Mouse (Mus musculus): ENCODE results near the gene Ephb1. TPM values are rescaled to one million over a fixed set of nuclear protein-coding genes. Genes with fewer than 3 reads are reported as not detected.

The Ephb1 gene
- polyA plus RNA-seq, 1 experiment from 2014 or later = 12.8 TPM

DNA sequence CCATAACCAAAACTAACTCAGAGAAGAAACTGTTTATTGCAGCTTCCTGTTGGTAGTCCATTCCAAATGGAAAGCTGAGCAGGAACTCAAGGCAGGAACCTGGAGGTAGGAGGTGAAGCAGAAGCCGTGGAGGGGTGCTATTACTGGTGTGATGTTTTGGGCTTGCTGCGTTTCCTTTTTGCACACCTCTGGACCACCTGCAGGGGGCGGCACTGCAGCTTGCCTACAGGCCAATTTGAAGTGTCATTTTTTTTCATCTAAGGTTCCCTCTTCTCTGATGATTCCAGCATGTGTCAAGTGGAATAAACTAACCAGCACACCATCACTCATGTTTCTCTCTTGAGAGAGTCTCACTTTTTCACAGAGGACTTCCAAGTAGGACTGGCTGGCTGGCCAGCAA lies 235.1 kb downstream of the Ephb1 start:
- Histone ChIP-seq H3K4me1 (replicated peaks; ENCODE audit: control insufficient read depth, insufficient read depth, low read length) (0 out of 2 replicates have a peak, but pooled peaks cover 2% of the 10 kb centered on the region), H3K36me3 (ENCODE audit: control insufficient read depth, insufficient read depth, low read length) (no peaks in the 10 kb centered on the region), H3K27me3 (replicated peaks; ENCODE audit: control insufficient read depth, insufficient read depth, low read length) (no peaks in the 10 kb centered on the region), H3K9me3 (ENCODE audit: control insufficient read depth, low read length) (no peaks in the 10 kb centered on the region), H3K4me2 (ENCODE audit: low read length) (no peak overlapping the region), H3K9ac (ENCODE audit: low read length) (no peak overlapping the region), H3K4me3 (ENCODE audit: low read depth, low read length) (no peak overlapping the region), H3K27ac (ENCODE audit: low read depth) (no peak overlapping the region)
- ATAC-seq (replicated peaks; ENCODE audit: low FRiP score, low TSS enrichment, low read depth) = no peak
- 89% methylated on average over 3 of the region's 3 CpGs for WGBS
- no peak for DNase-seq (ENCODE audit: low spot score)

DNA sequence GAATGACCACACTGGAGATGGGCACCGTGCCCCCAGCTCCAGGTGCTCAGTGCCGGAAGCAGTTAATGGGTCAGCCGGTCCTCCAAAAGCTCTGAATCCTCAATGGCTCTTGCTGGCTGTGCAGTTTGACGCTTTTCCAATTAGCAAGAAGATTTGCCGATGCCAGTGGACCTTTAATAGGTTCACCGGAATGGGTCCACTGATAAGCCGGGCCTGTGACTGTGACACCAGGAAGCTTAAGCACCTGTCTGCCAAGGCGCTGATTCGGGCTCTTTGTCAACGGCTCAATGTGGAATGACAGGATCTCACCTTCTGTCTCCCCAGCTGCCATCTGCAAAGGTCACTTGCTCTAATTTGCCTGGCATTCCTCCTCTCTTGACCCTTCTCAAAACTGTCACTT lies 239.2 kb downstream of the Ephb1 start:
- Histone ChIP-seq H3K4me3 (ENCODE audit: low read depth, low read length) (no peak overlapping the region), H3K4me2 (ENCODE audit: low read length) (no peak overlapping the region), H3K36me3 (ENCODE audit: control insufficient read depth, insufficient read depth, low read length) (no peaks in the 10 kb centered on the region), H3K9me3 (ENCODE audit: control insufficient read depth, low read length) (no peaks in the 10 kb centered on the region), H3K4me1 (replicated peaks; ENCODE audit: control insufficient read depth, insufficient read depth, low read length) (no peaks in the 10 kb centered on the region), H3K27me3 (replicated peaks; ENCODE audit: control insufficient read depth, insufficient read depth, low read length) (no peaks in the 10 kb centered on the region), H3K27ac (ENCODE audit: low read depth) (no peak overlapping the region), H3K9ac (ENCODE audit: low read length) (no peak overlapping the region)
- WGBS = 91% methylated on average over 10 of the region's 10 CpGs
- ATAC-seq (replicated peaks; ENCODE audit: low FRiP score, low TSS enrichment, low read depth) = no peak
- DNase-seq (ENCODE audit: low spot score) = no peak

DNA sequence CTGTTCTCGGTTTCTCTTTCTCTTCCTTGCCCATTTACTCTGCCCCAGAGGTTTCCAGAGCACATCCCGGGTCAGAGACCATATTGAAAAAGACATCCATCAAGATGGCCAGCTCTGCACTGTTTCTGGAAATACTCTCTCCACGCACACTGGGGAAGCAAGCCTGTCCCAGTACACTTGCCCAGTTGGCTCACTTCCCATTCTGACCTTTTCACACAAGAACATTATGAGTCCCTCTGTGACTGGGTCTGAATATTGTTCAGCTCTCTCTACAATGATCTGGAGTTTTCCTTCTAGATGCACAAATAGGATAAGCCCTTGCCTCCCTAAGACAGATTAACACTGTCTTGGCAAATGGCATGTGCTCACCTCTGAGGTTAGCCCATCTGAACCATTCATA lies 243.0 kb downstream of the Ephb1 start:
- ATAC-seq (replicated peaks; ENCODE audit: low FRiP score, low TSS enrichment, low read depth) (no peak), DNase-seq (ENCODE audit: low spot score) (no peak)
- Histone ChIP-seq H3K4me1 (replicated peaks; ENCODE audit: control insufficient read depth, insufficient read depth, low read length) (no peaks in the 10 kb centered on the region), H3K9me3 (ENCODE audit: control insufficient read depth, low read length) (no peaks in the 10 kb centered on the region), H3K9ac (ENCODE audit: low read length) (no peak overlapping the region), H3K4me2 (ENCODE audit: low read length) (no peak overlapping the region), H3K27me3 (replicated peaks; ENCODE audit: control insufficient read depth, insufficient read depth, low read length) (no peaks in the 10 kb centered on the region), H3K4me3 (ENCODE audit: low read depth, low read length) (no peak overlapping the region), H3K36me3 (ENCODE audit: control insufficient read depth, insufficient read depth, low read length) (no peaks in the 10 kb centered on the region), H3K27ac (ENCODE audit: low read depth) (no peak overlapping the region)
- WGBS = 46% methylated on average over 3 of the region's 3 CpGs

DNA sequence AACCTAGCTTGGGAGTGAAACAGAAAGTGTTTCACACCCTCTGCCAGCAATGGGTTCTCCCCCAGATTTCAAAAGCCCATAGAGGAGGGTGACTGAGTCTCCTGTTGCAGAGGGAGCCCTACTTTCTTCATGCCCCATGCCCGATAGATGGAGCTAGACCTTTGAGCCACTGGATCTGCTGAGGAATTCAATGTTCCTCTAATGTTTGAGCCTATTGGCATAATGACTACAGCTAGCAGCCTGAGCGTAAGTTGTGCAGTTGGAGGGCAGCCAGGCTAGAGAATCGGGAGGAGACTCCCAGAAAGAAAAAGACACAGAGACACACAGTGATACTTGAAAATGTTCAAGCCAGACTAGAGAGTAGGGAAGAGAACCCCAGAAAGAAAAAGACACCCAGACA lies 246.5 kb downstream of the Ephb1 start:
- no peak overlapping the region for H3K9ac ChIP-seq (ENCODE audit: low read length)
- no peak for DNase-seq (ENCODE audit: low spot score)
- WGBS = 65% methylated on average over 3 of the region's 3 CpGs
- H3K4me2 ChIP-seq (ENCODE audit: low read length) = no peak overlapping the region
- no peaks in the 10 kb centered on the region for H3K9me3 ChIP-seq (ENCODE audit: control insufficient read depth, low read length)
- H3K4me3 ChIP-seq (ENCODE audit: low read depth, low read length) = no peak overlapping the region
- no peak for ATAC-seq (replicated peaks; ENCODE audit: low FRiP score, low TSS enrichment, low read depth)
- no peaks in the 10 kb centered on the region for H3K4me1 ChIP-seq (replicated peaks; ENCODE audit: control insufficient read depth, insufficient read depth, low read length)
- no peaks in the 10 kb centered on the region for H3K36me3 ChIP-seq (ENCODE audit: control insufficient read depth, insufficient read depth, low read length)
- H3K27me3 ChIP-seq (replicated peaks; ENCODE audit: control insufficient read depth, insufficient read depth, low read length) = no peaks in the 10 kb centered on the region
- H3K27ac ChIP-seq (ENCODE audit: low read depth) = no peak overlapping the region

DNA sequence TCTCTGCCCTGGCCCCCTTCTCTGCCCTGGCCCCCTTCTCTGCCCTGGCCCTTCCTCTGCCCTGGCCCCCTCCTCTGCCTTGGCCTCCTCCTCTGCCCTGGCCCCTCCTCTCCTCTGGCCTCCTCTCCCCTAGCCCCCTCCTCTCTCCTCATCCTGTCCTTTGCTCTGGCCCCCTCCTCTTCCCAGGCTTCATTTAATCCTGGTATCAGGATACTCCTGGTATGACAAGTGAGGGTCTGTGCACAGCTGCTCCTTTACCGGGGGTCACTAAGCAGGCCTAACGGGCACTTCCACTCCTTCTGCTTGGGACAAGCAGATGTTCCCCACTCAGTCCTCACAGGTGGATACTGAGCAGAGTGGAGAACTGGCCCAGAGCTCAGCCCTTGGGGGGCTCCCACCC lies 247.3 kb downstream of the Ephb1 start:
- H3K4me3 ChIP-seq (ENCODE audit: low read depth, low read length) = no peak overlapping the region
- ATAC-seq (replicated peaks; ENCODE audit: low FRiP score, low TSS enrichment, low read depth) (no peak), DNase-seq (ENCODE audit: low spot score) (no peak)
- no peaks in the 10 kb centered on the region for H3K27me3 ChIP-seq (replicated peaks; ENCODE audit: control insufficient read depth, insufficient read depth, low read length)
- WGBS = 61% methylated on average over 2 of the region's 2 CpGs
- no peak overlapping the region for H3K27ac ChIP-seq (ENCODE audit: low read depth)
- H3K4me2 ChIP-seq (ENCODE audit: low read length) = no peak overlapping the region
- no peaks in the 10 kb centered on the region for H3K9me3 ChIP-seq (ENCODE audit: control insufficient read depth, low read length)
- no peaks in the 10 kb centered on the region for H3K4me1 ChIP-seq (replicated peaks; ENCODE audit: control insufficient read depth, insufficient read depth, low read length)
- no peaks in the 10 kb centered on the region for H3K36me3 ChIP-seq (ENCODE audit: control insufficient read depth, insufficient read depth, low read length)
- no peak overlapping the region for H3K9ac ChIP-seq (ENCODE audit: low read length)

DNA sequence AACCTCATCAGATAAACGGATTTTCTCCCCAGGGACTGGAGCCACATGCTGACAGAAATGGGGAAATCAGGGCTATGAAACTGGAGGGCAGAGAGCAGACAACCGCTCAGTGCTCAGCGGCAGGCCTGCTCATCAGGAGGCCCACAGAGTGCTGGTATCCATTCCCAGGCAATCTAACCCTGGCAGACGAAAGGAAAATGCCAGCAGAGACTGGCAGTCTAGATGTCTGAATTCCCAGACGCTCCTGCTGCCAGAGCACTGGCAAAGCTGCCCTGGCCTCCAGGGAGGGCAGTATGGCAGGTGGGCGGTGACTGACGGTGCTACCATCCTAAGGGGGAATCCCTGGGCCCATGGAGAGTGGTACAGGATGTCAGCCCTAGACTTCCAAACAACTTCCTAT lies 257.7 kb downstream of the Ephb1 start:
- ATAC-seq (replicated peaks; ENCODE audit: low FRiP score, low TSS enrichment, low read depth) = no peak
- Histone ChIP-seq H3K4me3 (ENCODE audit: low read depth, low read length) (no peak overlapping the region), H3K4me2 (ENCODE audit: low read length) (no peak overlapping the region), H3K27me3 (replicated peaks; ENCODE audit: control insufficient read depth, insufficient read depth, low read length) (no peaks in the 10 kb centered on the region), H3K27ac (ENCODE audit: low read depth) (no peak overlapping the region), H3K36me3 (ENCODE audit: control insufficient read depth, insufficient read depth, low read length) (no peaks in the 10 kb centered on the region), H3K4me1 (replicated peaks; ENCODE audit: control insufficient read depth, insufficient read depth, low read length) (no peaks in the 10 kb centered on the region), H3K9ac (ENCODE audit: low read length) (no peak overlapping the region), H3K9me3 (ENCODE audit: control insufficient read depth, low read length) (no peaks in the 10 kb centered on the region)
- WGBS = 49% methylated on average over 7 of the region's 7 CpGs
- DNase-seq (ENCODE audit: low spot score) = no peak

DNA sequence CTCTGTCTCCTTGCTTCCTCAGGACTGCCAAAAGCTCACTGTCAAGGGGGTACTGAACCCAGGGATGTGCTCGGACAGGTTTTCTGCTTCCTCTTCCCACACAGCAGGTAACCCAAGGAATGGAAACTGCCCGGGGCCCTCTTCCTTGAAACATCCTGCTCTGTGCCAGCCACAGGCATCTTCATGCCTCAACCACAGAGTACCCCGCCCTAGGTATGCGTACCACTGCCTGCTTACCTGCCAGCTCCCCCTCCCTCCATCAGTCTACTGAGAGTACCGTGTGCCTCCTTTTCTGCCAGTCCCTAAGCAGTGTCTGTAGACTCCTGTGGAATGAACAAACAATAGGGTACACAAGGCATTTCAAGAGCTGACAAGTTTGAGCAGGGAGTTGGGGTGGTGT lies 265.9 kb downstream of the Ephb1 start:
- ATAC-seq (replicated peaks; ENCODE audit: low FRiP score, low TSS enrichment, low read depth) = no peak
- no peak overlapping the region for H3K27ac ChIP-seq (ENCODE audit: low read depth)

DNA sequence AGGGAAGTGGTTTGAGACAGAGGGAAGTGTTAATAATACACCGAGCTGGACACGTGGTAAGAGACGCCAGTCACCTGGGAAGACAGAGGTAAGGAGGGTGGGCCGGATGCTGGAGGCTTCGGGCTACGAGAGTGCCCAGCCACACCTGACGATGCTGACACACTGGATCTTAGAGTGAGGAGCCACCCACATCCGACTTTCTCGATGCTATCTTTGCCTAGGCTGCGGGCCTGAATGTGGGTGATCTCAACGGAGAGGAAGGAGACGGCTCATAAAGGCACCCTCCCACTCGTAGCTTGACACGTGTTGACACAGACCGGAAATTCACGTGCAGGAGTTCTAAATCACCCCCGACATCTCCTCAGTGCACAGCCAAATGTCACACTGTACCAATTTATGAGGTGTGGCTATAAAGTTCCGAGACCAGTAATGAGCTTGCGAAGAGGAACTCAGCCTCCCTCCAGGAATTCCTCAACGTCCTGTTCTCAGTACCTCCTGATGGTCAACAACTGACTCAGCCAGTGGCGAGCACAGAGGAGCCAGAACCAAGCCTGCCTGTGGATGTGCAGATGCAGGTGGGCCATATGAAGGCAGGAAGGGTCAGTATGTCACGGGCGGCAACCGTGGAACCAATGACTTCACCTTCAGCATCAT lies 268.3 kb downstream of the Ephb1 start:
- H3K4me1 ChIP-seq (replicated peaks; ENCODE audit: control insufficient read depth, insufficient read depth, low read length) = no peaks in the 10 kb centered on the region
- ATAC-seq (replicated peaks; ENCODE audit: low FRiP score, low TSS enrichment, low read depth) (no peak), DNase-seq (ENCODE audit: low spot score) (no peak)
- H3K9ac ChIP-seq (ENCODE audit: low read length) = no peak overlapping the region
- H3K36me3 ChIP-seq (ENCODE audit: control insufficient read depth, insufficient read depth, low read length) = no peaks in the 10 kb centered on the region
- H3K9me3 ChIP-seq (ENCODE audit: control insufficient read depth, low read length) = no peaks in the 10 kb centered on the region
- no peak overlapping the region for H3K27ac ChIP-seq (ENCODE audit: low read depth)
- no peak overlapping the region for H3K4me2 ChIP-seq (ENCODE audit: low read length)
- WGBS = 72% methylated on average over 24 of the region's 24 CpGs
- no peak overlapping the region for H3K4me3 ChIP-seq (ENCODE audit: low read depth, low read length)
- no peaks in the 10 kb centered on the region for H3K27me3 ChIP-seq (replicated peaks; ENCODE audit: control insufficient read depth, insufficient read depth, low read length)

More for the DNA sequence above, 265.9 kb downstream of the Ephb1 start:
- Histone ChIP-seq H3K27me3 (replicated peaks; ENCODE audit: control insufficient read depth, insufficient read depth, low read length) (no peaks in the 10 kb centered on the region), H3K4me3 (ENCODE audit: low read depth, low read length) (no peak overlapping the region), H3K9ac (ENCODE audit: low read length) (no peak overlapping the region), H3K36me3 (ENCODE audit: control insufficient read depth, insufficient read depth, low read length) (no peaks in the 10 kb centered on the region), H3K4me2 (ENCODE audit: low read length) (no peak overlapping the region), H3K4me1 (replicated peaks; ENCODE audit: control insufficient read depth, insufficient read depth, low read length) (no peaks in the 10 kb centered on the region), H3K9me3 (ENCODE audit: control insufficient read depth, low read length) (no peaks in the 10 kb centered on the region)
- DNase-seq (ENCODE audit: low spot score) = no peak
- 73% methylated on average over 5 of the region's 5 CpGs for WGBS

DNA sequence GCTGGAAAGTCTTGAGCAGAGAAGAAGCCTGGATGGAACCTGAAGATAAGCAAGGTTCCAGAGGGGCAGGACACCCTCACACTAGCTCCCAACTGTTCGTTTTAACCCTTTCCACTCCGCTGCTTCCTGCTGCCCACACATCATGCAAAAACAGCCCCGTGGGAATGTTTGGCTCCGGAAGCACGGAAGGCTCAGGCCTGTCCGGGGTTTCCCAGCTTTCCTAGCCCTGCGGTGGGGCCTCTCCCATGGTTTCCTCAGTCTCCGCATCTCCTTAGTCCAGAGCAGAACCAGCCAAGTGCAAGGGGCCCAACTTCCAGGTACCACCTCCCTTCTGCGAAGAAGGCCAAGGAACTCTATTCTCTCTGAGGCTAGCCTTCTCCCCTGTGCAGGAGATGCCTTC lies 269.0 kb downstream of the Ephb1 start:
- no peak overlapping the region for H3K27ac ChIP-seq (ENCODE audit: low read depth)
- 81% methylated on average over 9 of the region's 9 CpGs for WGBS
- no peak for DNase-seq (ENCODE audit: low spot score)

More for the DNA sequence above, 269.0 kb downstream of the Ephb1 start:
- Histone ChIP-seq H3K27me3 (replicated peaks; ENCODE audit: control insufficient read depth, insufficient read depth, low read length) (no peaks in the 10 kb centered on the region), H3K4me2 (ENCODE audit: low read length) (no peak overlapping the region), H3K9me3 (ENCODE audit: control insufficient read depth, low read length) (no peaks in the 10 kb centered on the region), H3K9ac (ENCODE audit: low read length) (no peak overlapping the region), H3K36me3 (ENCODE audit: control insufficient read depth, insufficient read depth, low read length) (no peaks in the 10 kb centered on the region), H3K4me1 (replicated peaks; ENCODE audit: control insufficient read depth, insufficient read depth, low read length) (no peaks in the 10 kb centered on the region), H3K4me3 (ENCODE audit: low read depth, low read length) (no peak overlapping the region)
- ATAC-seq (replicated peaks; ENCODE audit: low FRiP score, low TSS enrichment, low read depth) = no peak
